Mouse (Mus musculus): ENCODE results near the gene Tram2.

- TF ChIP-seq HCFC1 (IDR thresholded peaks at IDR 0.05; ENCODE audit: low read depth, low read length) (no peak), CTCF (IDR thresholded peaks at IDR 0.05 in 2 of 3, conservative IDR thresholded peaks at IDR 0.05 in 1 of 3; ENCODE audit: control insufficient read depth in 1 of 3, insufficient read depth in 1 of 3, low read depth in 2 of 3, low read length in 3 of 3, poor library complexity in 1 of 3, severe bottlenecking in 1 of 3) (no peak), POLR2A (IDR thresholded peaks at IDR 0.05; ENCODE audit: control insufficient read depth in 1 of 2, insufficient read depth in 1 of 2, low read depth in 1 of 2, low read length in 2 of 2, poor library complexity in 1 of 2) (no peak), ELF1 (IDR thresholded peaks at IDR 0.05; ENCODE audit: low read depth, low read length) (no peak), EP300 (IDR thresholded peaks at IDR 0.05; ENCODE audit: low read depth in 1 of 2, low read length in 2 of 2) (no peak), MAZ (IDR thresholded peaks at IDR 0.05; ENCODE audit: low read depth, low read length) (no peak), ETS1 (IDR thresholded peaks at IDR 0.05; ENCODE audit: low read depth, low read length) (no peak), GABPA (IDR thresholded peaks at IDR 0.05; ENCODE audit: low read depth, low read length) (no peak), NRF1 (IDR thresholded peaks at IDR 0.05; ENCODE audit: insufficient read depth, low read depth, low read length, poor library complexity, severe bottlenecking) (no peak), ZMIZ1 (IDR thresholded peaks at IDR 0.05; ENCODE audit: low read depth, low read length) (no peak), GATA1 (IDR thresholded peaks at IDR 0.05; ENCODE audit: low read depth, low read length) (no peak), JUND (IDR thresholded peaks at IDR 0.05; ENCODE audit: low read depth, low read length) (no peak), UBTF (IDR thresholded peaks at IDR 0.05; ENCODE audit: borderline replicate concordance, insufficient read depth, low read depth, low read length) (no peak), SMC3 (IDR thresholded peaks at IDR 0.05; ENCODE audit: low read depth, low read length) (no peak)
Observed at GRCm38 (mm10) chr1:21100726-21101125, 21.7 kb upstream of the Tram2 start.

All from MEL (cell line).